Mouse (Mus musculus) cerebellum, adult 2 months (tissue): ENCODE measurements around the gene Cyp4f17.

Source experiments
- CTCF ChIP-seq: fragments of 200-500 bp; IDR thresholded peaks from 2 replicates; pipeline ENCODE4 v1.5.1; 2011; ENCODE audit warnings: low read depth, mild to moderate bottlenecking, control low read depth, low read length, moderate library complexity, borderline replicate concordance; ENCODE audit not compliant: insufficient read depth
- POLR2A ChIP-seq: fragments of 200-500 bp; IDR thresholded peaks from 2 replicates; pipeline ENCODE4 v1.6.1; 2011; ENCODE audit warnings: low read length, control low read depth, borderline replicate concordance; ENCODE audit not compliant: insufficient read depth

- TF ChIP-seq CTCF (peak; percentile 90), POLR2A (peak; percentile 57; the same call in 1 of the 2 replicates)
Observed at GRCm38 (mm10) chr17:32528408-32529337, 22.8 kb downstream of the Cyp4f17 start.
